Mouse (Mus musculus): ENCODE data around the gene Ccdc70. TPM values are rescaled to one million over a fixed set of nuclear protein-coding genes. Genes with fewer than 3 reads are reported as not detected.

Gene Ccdc70
- polyA plus RNA-seq, 1 experiment, result not detected

GRCm38 (mm10) chr8:22013034-22013707 lies 43.6 kb downstream of the Ccdc70 start:
- no peak overlapping the region for H3K4me2 ChIP-seq (ENCODE audit: low read depth)
- TF ChIP-seq CEBPB (IDR thresholded peaks at IDR 0.05; ENCODE audit: insufficient read depth, poor library complexity, severe bottlenecking) (no peak), REST (IDR thresholded peaks at IDR 0.05; ENCODE audit: insufficient read depth, insufficient read length) (no peak)
- no peak overlapping the region for H3K4me3 ChIP-seq
- no peak overlapping the region for H3ac ChIP-seq (ENCODE audit: control insufficient read depth, insufficient read length)
- H3K79me2 ChIP-seq (ENCODE audit: control insufficient read depth, insufficient read depth), result no peaks in the 10 kb centered on the region
- H3K36me3 ChIP-seq (ENCODE audit: control insufficient read depth, insufficient read depth), result no peaks in the 10 kb centered on the region
- H3K27me3 ChIP-seq (ENCODE audit: control insufficient read depth, insufficient read depth, insufficient read length), result peaks cover 8% of the 10 kb centered on the region

- H3ac ChIP-seq (ENCODE audit: control insufficient read depth, insufficient read length), result no peak overlapping the region
- no peak overlapping the region for H3K4me2 ChIP-seq (ENCODE audit: low read depth)
- no peak for TF ChIP-seq E2F4 (IDR thresholded peaks at IDR 0.05; ENCODE audit: insufficient read depth)
- TF ChIP-seq TCF3 (IDR thresholded peaks at IDR 0.05; ENCODE audit: insufficient read length, low read depth), result no peak
- no peak for TF ChIP-seq POLR2A (IDR thresholded peaks at IDR 0.05; ENCODE audit: insufficient read length, low read depth)
- H3K4me3 ChIP-seq, result no peak overlapping the region
- H3K79me2 ChIP-seq (ENCODE audit: control insufficient read depth, insufficient read depth), result no peaks in the 10 kb centered on the region
- no peaks in the 10 kb centered on the region for H3K36me3 ChIP-seq (ENCODE audit: control insufficient read depth, insufficient read depth)
- H3K27me3 ChIP-seq (ENCODE audit: control insufficient read depth, insufficient read depth, insufficient read length), result peaks cover 12% of the 10 kb centered on the region
Observed at GRCm38 (mm10) chr8:22017731-22018130, 48.2 kb downstream of the Ccdc70 start.

GRCm38 (mm10) chr8:22019498-22019897 lies 49.9 kb downstream of the Ccdc70 start:
- TF ChIP-seq POLR2A (IDR thresholded peaks at IDR 0.05; ENCODE audit: insufficient read length, low read depth), result no peak
- TF ChIP-seq MYOD1 (IDR thresholded peaks at IDR 0.05; ENCODE audit: control insufficient read depth in 1 of 3, insufficient read length in 2 of 3, low read depth in 2 of 3), result no peak
- TF ChIP-seq SRF (IDR thresholded peaks at IDR 0.05; ENCODE audit: control insufficient read depth, insufficient read length, low read depth), result no peak
- TF ChIP-seq CEBPB (IDR thresholded peaks at IDR 0.05; ENCODE audit: insufficient read depth, poor library complexity, severe bottlenecking), result no peak
- no peak for TF ChIP-seq E2F4 (IDR thresholded peaks at IDR 0.05; ENCODE audit: insufficient read depth)
- TF ChIP-seq TCF3 (IDR thresholded peaks at IDR 0.05; ENCODE audit: insufficient read length, low read depth), result no peak
- no peak for TF ChIP-seq MYOG (IDR thresholded peaks at IDR 0.05; ENCODE audit: control insufficient read depth in 1 of 3, insufficient read depth in 1 of 3, insufficient read length in 2 of 3, low read depth in 2 of 3)
- TF ChIP-seq TCF12 (IDR thresholded peaks at IDR 0.05; ENCODE audit: insufficient read depth, poor library complexity, severe bottlenecking), result no peak
- no peak for TF ChIP-seq POLR2AphosphoS2 (IDR thresholded peaks at IDR 0.05; ENCODE audit: insufficient read length, low read depth)
- no peak for TF ChIP-seq USF1 (IDR thresholded peaks at IDR 0.05; ENCODE audit: low read depth)
- no peak for TF ChIP-seq MAX (IDR thresholded peaks at IDR 0.05; ENCODE audit: low read depth)
- no peak overlapping the region for H3K4me3 ChIP-seq
- peaks cover 12% of the 10 kb centered on the region for H3K27me3 ChIP-seq (ENCODE audit: control insufficient read depth, insufficient read depth, insufficient read length)
- H3ac ChIP-seq (ENCODE audit: control insufficient read depth, insufficient read length), result no peak overlapping the region
- no peaks in the 10 kb centered on the region for H3K79me2 ChIP-seq (ENCODE audit: control insufficient read depth, insufficient read depth)
- H3K4me2 ChIP-seq (ENCODE audit: low read depth), result no peak overlapping the region
- no peaks in the 10 kb centered on the region for H3K36me3 ChIP-seq (ENCODE audit: control insufficient read depth, insufficient read depth)

- peaks cover 5% of the 10 kb centered on the region for H3K27me3 ChIP-seq (ENCODE audit: control insufficient read depth, insufficient read depth, insufficient read length)
- no peak overlapping the region for H3K4me2 ChIP-seq (ENCODE audit: low read depth)
- H3ac ChIP-seq (ENCODE audit: control insufficient read depth, insufficient read length), result no peak overlapping the region
- no peaks in the 10 kb centered on the region for H3K36me3 ChIP-seq (ENCODE audit: control insufficient read depth, insufficient read depth)
- TF ChIP-seq POLR2AphosphoS2 (IDR thresholded peaks at IDR 0.05; ENCODE audit: insufficient read length, low read depth), result no peak
- TF ChIP-seq MYOG (IDR thresholded peaks at IDR 0.05; ENCODE audit: control insufficient read depth in 1 of 3, insufficient read depth in 1 of 3, insufficient read length in 2 of 3, low read depth in 2 of 3), result no peak
- TF ChIP-seq SRF (IDR thresholded peaks at IDR 0.05; ENCODE audit: control insufficient read depth, insufficient read length, low read depth), result no peak
- TF ChIP-seq E2F4 (IDR thresholded peaks at IDR 0.05; ENCODE audit: insufficient read depth), result no peak
- no peak for TF ChIP-seq TCF12 (IDR thresholded peaks at IDR 0.05; ENCODE audit: insufficient read depth, poor library complexity, severe bottlenecking)
- no peak for TF ChIP-seq TCF3 (IDR thresholded peaks at IDR 0.05; ENCODE audit: insufficient read length, low read depth)
- no peak for TF ChIP-seq MYOD1 (IDR thresholded peaks at IDR 0.05; ENCODE audit: control insufficient read depth in 1 of 3, insufficient read length in 2 of 3, low read depth in 2 of 3)
- TF ChIP-seq USF1 (IDR thresholded peaks at IDR 0.05; ENCODE audit: low read depth), result no peak
- no peak for TF ChIP-seq CEBPB (IDR thresholded peaks at IDR 0.05; ENCODE audit: insufficient read depth, poor library complexity, severe bottlenecking)
- TF ChIP-seq POLR2A (IDR thresholded peaks at IDR 0.05; ENCODE audit: insufficient read length, low read depth), result no peak
- TF ChIP-seq REST (IDR thresholded peaks at IDR 0.05; ENCODE audit: insufficient read depth, insufficient read length), result no peak
- TF ChIP-seq MAX (IDR thresholded peaks at IDR 0.05; ENCODE audit: low read depth), result no peak
- H3K79me2 ChIP-seq (ENCODE audit: control insufficient read depth, insufficient read depth), result no peaks in the 10 kb centered on the region
- no peak overlapping the region for H3K4me3 ChIP-seq
Observed at GRCm38 (mm10) chr8:22022244-22022643, 52.7 kb downstream of the Ccdc70 start.

Other genes with a start within 250 kb of the Ccdc70 start
- gene Defa24, start 235.3 kb upstream of the Ccdc70 start, polyA plus RNA-seq (2012; fragmentation: generic; extraction: Trizol), result not detected
- not detected for gene Defb50, start 146.2 kb upstream of the Ccdc70 start, polyA plus RNA-seq (2012; fragmentation: generic; extraction: Trizol)
- gene Defb2, start 129.8 kb upstream of the Ccdc70 start, polyA plus RNA-seq (2012; fragmentation: generic; extraction: Trizol), result not detected
- not detected for gene Defb10, start 110.9 kb upstream of the Ccdc70 start, polyA plus RNA-seq (2012; fragmentation: generic; extraction: Trizol)
- not detected for gene Defb9, start 84.4 kb upstream of the Ccdc70 start, polyA plus RNA-seq (2012; fragmentation: generic; extraction: Trizol)
- gene Defb11, start 63.4 kb upstream of the Ccdc70 start, polyA plus RNA-seq (2012; fragmentation: generic; extraction: Trizol), result not detected
- gene Defb15, start 37.1 kb upstream of the Ccdc70 start, polyA plus RNA-seq (2012; fragmentation: generic; extraction: Trizol), result not detected
- gene Defb35, start 31.4 kb upstream of the Ccdc70 start, polyA plus RNA-seq (2012; fragmentation: generic; extraction: Trizol), result not detected
- gene Defb13, start 23.0 kb upstream of the Ccdc70 start, polyA plus RNA-seq (2012; fragmentation: generic; extraction: Trizol), result not detected
- not detected for gene Fam90a1a, start 11.1 kb upstream of the Ccdc70 start, polyA plus RNA-seq (2012; fragmentation: generic; extraction: Trizol)
- gene Atp7b, start 90.5 kb downstream of the Ccdc70 start, polyA plus RNA-seq (2012; fragmentation: generic; extraction: Trizol), result 0.05 TPM
- gene Alg11, start 90.9 kb downstream of the Ccdc70 start, polyA plus RNA-seq (2012; fragmentation: generic; extraction: Trizol), result 3.5 TPM
- gene Nek5, start 155.3 kb downstream of the Ccdc70 start, polyA plus RNA-seq (2012; fragmentation: generic; extraction: Trizol), result not detected
- gene Nek3, start 196.7 kb downstream of the Ccdc70 start, polyA plus RNA-seq (2012; fragmentation: generic; extraction: Trizol), result 3.6 TPM
- gene Ckap2, start 216.0 kb downstream of the Ccdc70 start, polyA plus RNA-seq (2012; fragmentation: generic; extraction: Trizol), result 7.6 TPM
- gene Vps36, start 223.0 kb downstream of the Ccdc70 start, polyA plus RNA-seq (2012; fragmentation: generic; extraction: Trizol), result 19.1 TPM

All from myocyte (in vitro differentiated cells).